Mouse (Mus musculus): Measurements from ENCODE around the gene Hoxb7. TPM values are rescaled to one million over a fixed set of nuclear protein-coding genes. Genes with fewer than 3 reads are reported as not detected.

Gene Hoxb7
- polyA plus RNA-seq, 1 experiment from 2014 or later: not detected

GRCm38 (mm10) chr11:96327750-96328149 lies 41.3 kb downstream of the Hoxb7 start:
- Histone ChIP-seq H3K36me3 (replicated peaks) (no peaks in the 10 kb centered on the region), H3K27me3 (peaks cover 100% of the 10 kb centered on the region), H3K4me2 (no peak overlapping the region), H3K4me3 (replicated peaks) (no peak overlapping the region), H3K27ac (no peak overlapping the region), H3K9me3 (no peaks in the 10 kb centered on the region), H3K9ac (no peak overlapping the region), H3K4me1 (no peaks in the 10 kb centered on the region)
- ATAC-seq (ENCODE audit: low FRiP score): no peak
- under 1% methylated on average over 5 of the region's 5 CpGs for WGBS

- no peak for ATAC-seq (ENCODE audit: low FRiP score)
- Histone ChIP-seq H3K9me3 (no peaks in the 10 kb centered on the region), H3K4me1 (no peaks in the 10 kb centered on the region), H3K9ac (no peak overlapping the region), H3K27ac (no peak overlapping the region), H3K27me3 (peaks cover 100% of the 10 kb centered on the region), H3K4me3 (replicated peaks) (no peak overlapping the region), H3K36me3 (replicated peaks) (no peaks in the 10 kb centered on the region), H3K4me2 (no peak overlapping the region)
- WGBS: 10% methylated on average over 8 of the region's 8 CpGs
Measured at GRCm38 (mm10) chr11:96328605-96329004, 42.2 kb downstream of the Hoxb7 start.

GRCm38 (mm10) chr11:96332105-96332504 lies 45.7 kb downstream of the Hoxb7 start:
- Histone ChIP-seq H3K4me2 (no peak overlapping the region), H3K9ac (no peak overlapping the region), H3K4me3 (replicated peaks) (no peak overlapping the region), H3K27me3 (peaks cover 100% of the 10 kb centered on the region), H3K27ac (no peak overlapping the region), H3K36me3 (replicated peaks) (no peaks in the 10 kb centered on the region), H3K9me3 (no peaks in the 10 kb centered on the region), H3K4me1 (no peaks in the 10 kb centered on the region)
- ATAC-seq (ENCODE audit: low FRiP score): no peak
- WGBS: 1% methylated on average over 8 of the region's 8 CpGs

GRCm38 (mm10) chr11:96332618-96333032 lies 46.2 kb downstream of the Hoxb7 start:
- under 1% methylated on average over 35 of the region's 35 CpGs for WGBS
- no peak overlapping the region for H3K9ac ChIP-seq
- H3K36me3 ChIP-seq (replicated peaks): no peaks in the 10 kb centered on the region
- no peak overlapping the region for H3K4me2 ChIP-seq
- no peak overlapping the region for H3K4me3 ChIP-seq (replicated peaks)
- no peaks in the 10 kb centered on the region for H3K4me1 ChIP-seq
- ATAC-seq (ENCODE audit: low FRiP score): no peak
- no peak overlapping the region for H3K27ac ChIP-seq
- peaks cover 100% of the 10 kb centered on the region for H3K27me3 ChIP-seq
- H3K9me3 ChIP-seq: no peaks in the 10 kb centered on the region

GRCm38 (mm10) chr11:96333241-96334001 lies 47.0 kb downstream of the Hoxb7 start:
- Histone ChIP-seq H3K4me2 (no peak overlapping the region), H3K9me3 (no peaks in the 10 kb centered on the region), H3K4me3 (replicated peaks) (no peak overlapping the region), H3K4me1 (no peaks in the 10 kb centered on the region), H3K9ac (no peak overlapping the region), H3K27me3 (peaks cover 100% of the 10 kb centered on the region), H3K27ac (no peak overlapping the region), H3K36me3 (replicated peaks) (no peaks in the 10 kb centered on the region)
- WGBS: 2% methylated on average over 17 of the region's 17 CpGs
- no peak for ATAC-seq (ENCODE audit: low FRiP score)

- H3K27ac ChIP-seq: no peak overlapping the region
- no peak for ATAC-seq (ENCODE audit: low FRiP score)
- H3K4me2 ChIP-seq: no peak overlapping the region
- no peak overlapping the region for H3K9ac ChIP-seq
- no peaks in the 10 kb centered on the region for H3K4me1 ChIP-seq
- H3K4me3 ChIP-seq (replicated peaks): no peak overlapping the region
- WGBS: 12% methylated on average over 2 of the region's 2 CpGs
- H3K36me3 ChIP-seq (replicated peaks): no peaks in the 10 kb centered on the region
- H3K9me3 ChIP-seq: no peaks in the 10 kb centered on the region
- peaks cover 100% of the 10 kb centered on the region for H3K27me3 ChIP-seq
Measured at GRCm38 (mm10) chr11:96334002-96334364, 47.6 kb downstream of the Hoxb7 start.

GRCm38 (mm10) chr11:96334998-96335397 lies 48.6 kb downstream of the Hoxb7 start:
- Histone ChIP-seq H3K27me3 (peaks cover 100% of the 10 kb centered on the region), H3K27ac (no peak overlapping the region), H3K36me3 (replicated peaks) (no peaks in the 10 kb centered on the region), H3K4me3 (replicated peaks) (no peak overlapping the region), H3K9me3 (no peaks in the 10 kb centered on the region), H3K4me1 (no peaks in the 10 kb centered on the region), H3K9ac (no peak overlapping the region), H3K4me2 (no peak overlapping the region)
- ATAC-seq (ENCODE audit: low FRiP score): no peak
- WGBS: 22% methylated on average over 3 of the region's 3 CpGs

- H3K4me2 ChIP-seq: no peak overlapping the region
- ATAC-seq (ENCODE audit: low FRiP score): no peak
- no peak overlapping the region for H3K4me3 ChIP-seq (replicated peaks)
Measured at GRCm38 (mm10) chr11:96336597-96336996, 50.2 kb downstream of the Hoxb7 start.

GRCm38 (mm10) chr11:96337026-96337425 lies 50.6 kb downstream of the Hoxb7 start:
- Histone ChIP-seq H3K4me1 (no peaks in the 10 kb centered on the region), H3K4me2 (no peak overlapping the region), H3K9me3 (no peaks in the 10 kb centered on the region), H3K36me3 (replicated peaks) (no peaks in the 10 kb centered on the region), H3K27ac (no peak overlapping the region), H3K9ac (no peak overlapping the region), H3K27me3 (peaks cover 100% of the 10 kb centered on the region), H3K4me3 (replicated peaks) (no peak overlapping the region)
- 0% methylated on average over 6 of the region's 6 CpGs for whole genome bisulfite sequencing
- ATAC-seq (ENCODE audit: low FRiP score): no peak

More at GRCm38 (mm10) chr11:96336597-96336996, 50.2 kb downstream of the Hoxb7 start:
- Histone ChIP-seq H3K4me1 (no peaks in the 10 kb centered on the region), H3K9ac (no peak overlapping the region), H3K36me3 (replicated peaks) (no peaks in the 10 kb centered on the region), H3K27ac (no peak overlapping the region), H3K27me3 (peaks cover 100% of the 10 kb centered on the region), H3K9me3 (no peaks in the 10 kb centered on the region)
- 0% methylated on average over 2 of the region's 2 CpGs for WGBS

GRCm38 (mm10) chr11:96338957-96339855 lies 52.8 kb downstream of the Hoxb7 start:
- no peak overlapping the region for H3K4me2 ChIP-seq
- H3K27ac ChIP-seq: no peak overlapping the region
- H3K9ac ChIP-seq: no peak overlapping the region
- no peak for ATAC-seq (ENCODE audit: low FRiP score)
- no peaks in the 10 kb centered on the region for H3K9me3 ChIP-seq
- no peak overlapping the region for H3K4me3 ChIP-seq (replicated peaks)
- H3K27me3 ChIP-seq: peaks cover 100% of the 10 kb centered on the region
- WGBS: 9% methylated on average over 7 of the region's 7 CpGs
- no peaks in the 10 kb centered on the region for H3K36me3 ChIP-seq (replicated peaks)
- no peaks in the 10 kb centered on the region for H3K4me1 ChIP-seq
